Mouse (Mus musculus): ENCODE results near the gene Car12. TPM values are rescaled to one million over a fixed set of nuclear protein-coding genes. Genes with fewer than 3 reads are reported as not detected.
"Not testable (repeated sequence)": the region's sequence is repeated elsewhere in the genome, so short reads cannot be mapped to it uniquely, and the experiment has no call there.

Car12 gene
- total RNA-seq, 4 experiments from 2014 or later: not detected

DNA sequence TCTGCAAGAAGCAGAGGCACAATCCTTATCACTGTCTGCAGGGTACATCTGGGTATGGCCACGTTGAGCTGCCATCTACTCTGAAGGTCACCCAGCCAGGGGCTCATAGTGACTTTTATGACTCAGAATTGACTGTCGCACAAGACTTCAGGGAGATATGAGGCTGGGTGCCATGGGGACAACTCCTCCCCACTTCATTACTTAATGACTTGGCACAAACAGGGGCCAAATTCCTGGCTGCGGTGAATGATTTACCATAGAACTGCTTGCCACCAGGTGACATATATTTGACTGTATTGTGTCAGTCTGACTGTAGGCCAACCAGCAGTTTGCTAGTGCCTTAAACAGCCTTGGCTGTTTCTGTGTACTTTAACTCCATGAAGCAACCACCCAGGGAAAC lies 55.8 kb downstream of the Car12 start:
- no peak for DNase-seq (ENCODE audit: low spot score)

- no peak for DNase-seq (ENCODE audit: low spot score)
Measured at GRCm38 (mm10) chr9:66770701-66771100, 57.2 kb downstream of the Car12 start.

DNA sequence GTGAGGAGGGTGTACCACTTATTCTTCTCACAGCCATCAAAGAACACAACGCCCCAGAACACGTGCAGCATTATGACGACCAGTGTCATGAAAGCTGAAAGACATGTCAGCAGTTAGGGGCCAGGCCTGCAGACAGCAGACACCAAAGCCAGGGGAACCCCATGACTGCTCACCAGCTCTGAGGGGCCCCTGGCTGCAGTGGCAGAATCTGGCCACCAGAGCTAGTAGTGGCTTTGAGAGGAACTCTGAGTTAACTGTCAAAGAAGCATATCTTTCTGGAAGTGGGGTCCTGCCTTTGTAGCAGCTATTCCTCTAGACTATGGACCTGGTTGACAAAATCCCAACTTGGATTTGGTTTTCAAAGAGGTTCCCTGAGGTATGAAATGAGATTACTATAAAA lies 71.1 kb downstream of the Car12 start:
- DNase-seq (ENCODE audit: low spot score): not testable (repeated sequence)

DNA sequence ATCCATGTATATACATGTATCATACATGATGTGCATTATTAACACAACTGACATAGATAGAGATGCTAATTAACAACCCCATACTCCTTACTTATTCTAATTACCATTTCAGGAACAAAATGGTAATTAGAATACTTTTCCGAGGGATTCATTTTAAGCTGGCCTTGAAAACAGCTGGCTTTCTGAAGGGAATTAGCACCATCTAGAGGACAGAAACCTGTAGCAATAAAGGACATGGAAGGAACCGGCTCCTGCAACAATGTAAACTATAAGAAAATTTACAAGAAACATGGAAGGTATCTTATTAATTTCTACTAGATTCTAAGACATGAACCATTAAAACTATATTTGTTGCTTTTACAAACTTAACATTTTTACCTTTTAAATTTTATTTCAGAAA lies 74.3 kb downstream of the Car12 start:
- peak; percentile 54 for DNase-seq (ENCODE audit: low spot score)

- DNase-seq (ENCODE audit: low spot score): no peak
Measured at GRCm38 (mm10) chr9:66794629-66795463, 81.4 kb downstream of the Car12 start.

- DNase-seq (ENCODE audit: low spot score): peak; percentile 95
Measured at GRCm38 (mm10) chr9:66795464-66796324, 82.2 kb downstream of the Car12 start, which contains the start of gene Aph1b. Gene Aph1b, minus strand, starts transcription at chr9:66795490.

GRCm38 (mm10) chr9:66796739-66797138 lies 83.3 kb downstream of the Car12 start, which contains the start of gene Gm10647:
Gene Gm10647, plus strand, starts transcription at chr9:66797039.
- DNase-seq (ENCODE audit: low spot score): no peak

DNA sequence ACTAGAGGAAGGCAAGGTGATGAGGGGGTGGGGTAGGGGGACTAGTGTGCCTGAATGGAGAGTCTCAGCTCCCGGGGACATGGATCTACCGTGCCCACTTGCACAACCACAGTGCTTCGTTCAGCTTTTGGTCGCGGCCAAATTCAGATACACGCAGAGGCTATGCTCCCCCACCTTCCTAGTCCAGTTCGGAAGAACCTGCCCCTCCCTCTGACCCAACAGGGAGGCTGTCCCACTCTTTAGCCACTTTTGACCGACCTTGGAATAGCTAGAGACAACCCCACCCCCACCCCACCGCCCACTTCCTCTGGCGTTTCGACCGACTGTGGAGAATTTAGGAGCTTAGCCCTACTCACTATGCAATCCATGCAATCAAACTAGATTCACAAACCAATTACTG lies 88.5 kb downstream of the Car12 start:
- DNase-seq (ENCODE audit: low spot score): no peak

DNA sequence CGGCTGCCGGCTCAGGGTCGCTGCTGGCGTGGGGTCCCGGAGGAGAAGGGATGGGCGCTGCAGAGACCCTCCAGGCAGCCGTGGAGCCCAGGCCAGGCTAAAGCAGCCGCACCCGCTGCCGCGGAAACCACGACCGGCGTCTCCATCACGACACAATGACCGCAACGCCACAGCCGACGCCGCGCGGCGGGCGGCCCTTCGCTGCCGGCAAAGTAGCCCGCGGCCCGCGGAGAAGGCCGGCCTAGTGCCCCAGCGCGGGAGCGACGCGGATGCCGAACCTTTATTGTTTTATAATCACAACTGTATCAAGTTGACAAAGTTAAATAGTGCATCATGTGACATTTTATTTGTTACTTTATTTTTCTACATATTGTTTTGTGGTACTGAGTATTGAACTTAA lies 92.5 kb downstream of the Car12 start:
- DNase-seq (ENCODE audit: low spot score): not testable (repeated sequence)

DNA sequence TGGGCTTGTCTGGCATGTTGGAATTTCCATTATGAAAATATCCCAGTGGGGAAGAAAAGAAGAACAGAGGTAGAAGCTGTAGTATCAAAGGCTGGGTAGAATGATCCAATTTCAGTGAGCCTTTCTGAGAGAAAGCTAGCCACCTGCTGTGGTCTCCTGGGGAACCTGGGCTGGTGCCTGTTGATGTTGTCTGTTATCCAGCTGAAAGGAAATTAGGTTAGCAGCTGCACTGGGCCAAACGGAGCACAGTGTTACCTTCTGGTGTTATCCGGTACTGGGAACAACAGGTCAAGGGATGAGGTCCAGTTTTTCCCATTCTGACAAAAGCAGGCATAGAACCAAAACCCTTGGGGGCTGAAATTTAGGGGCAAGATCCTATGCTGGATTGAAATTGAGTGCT lies 99.9 kb downstream of the Car12 start:
- DNase-seq (ENCODE audit: low spot score): no peak

Other genes with a start within 250 kb of the Car12 start
- gene Fbxl22, start 199.1 kb upstream of the Car12 start, total RNA-seq (2022): 10 to 100 TPM; 28.1 to 43.0 (median 31.0) TPM
- gene Usp3, start 120.5 kb upstream of the Car12 start, total RNA-seq (2022): 10 to 100 TPM; 19.8 to 26.5 (median 21.9) TPM
- gene Aph1b, start 81.8 kb downstream of the Car12 start, total RNA-seq (2022): 1 to 10 TPM; 5.1 to 6.3 (median 5.6) TPM
- gene Gm10647, start 83.4 kb downstream of the Car12 start, total RNA-seq (2022): under 1 TPM in 1 of 4 experiments, not detected in 3; 0.11 TPM
- 1 to 10 TPM in 3 of 4 experiments, under 1 TPM in 1; 1.00 to 1.9 (median 1.2) TPM for gene Aph1c, start 121.0 kb downstream of the Car12 start, total RNA-seq (2022)
- gene Rab8b, start 206.0 kb downstream of the Car12 start, total RNA-seq (2022): 1 to 10 TPM; 7.7 to 9.2 (median 8.2) TPM
- 100 to 1,000 TPM; 151 to 173 (median 164) TPM for gene Rps27l, start 232.4 kb downstream of the Car12 start, total RNA-seq (2022)

Data from heart, adult 8-10 months (tissue).